Mouse (Mus musculus): ENCODE measurements at regions not wholly inside any gene's neighbourhood (a gene's known extent, or its start where the extent isn't known, plus 50 kb on each side); places are given as distances from the start of the nearest gene placed in this dataset.
A peak's percentile ranks its signal among the peaks of the same experiment; 100 is the strongest.

GRCm38 (mm10) chr5:106002330-106002729 is 126.0 kb downstream of the Zfp326 start:
- no peak overlapping the region for H3K27ac ChIP-seq (ENCODE audit: low read depth, low read length)
- DNase-seq (ENCODE audit: low spot score) = no peak
- H3K4me2 ChIP-seq (ENCODE audit: low read depth, low read length, severe bottlenecking) = no peak overlapping the region
- ATAC-seq (replicated peaks; ENCODE audit: low FRiP score) = 0 out of 2 replicates have a peak, but pooled peaks have one; percentile 39
- 33% methylated on average over 7 of the region's 7 CpGs for WGBS
- no peak overlapping the region for H3K9ac ChIP-seq (ENCODE audit: low read length)
- no peak overlapping the region for H3K4me3 ChIP-seq (ENCODE audit: low read depth, low read length)
- no peaks in the 10 kb centered on the region for H3K9me3 ChIP-seq (ENCODE audit: control insufficient read depth, low read length)
- H3K36me3 ChIP-seq (ENCODE audit: control insufficient read depth, insufficient read depth, low read length) = no peaks in the 10 kb centered on the region
- H3K27me3 ChIP-seq (ENCODE audit: control insufficient read depth, insufficient read depth, low read length) = no peaks in the 10 kb centered on the region
- H3K4me1 ChIP-seq (replicated peaks; ENCODE audit: control insufficient read depth, insufficient read depth, low read length) = no peaks in the 10 kb centered on the region; the same call in 1 of the 2 replicates

GRCm38 (mm10) chr5:105994218-105994617 is 117.9 kb downstream of the Zfp326 start:
- Histone ChIP-seq H3K4me2 (ENCODE audit: low read depth, low read length, severe bottlenecking) (no peak overlapping the region), H3K4me3 (ENCODE audit: low read depth, low read length) (no peak overlapping the region), H3K27me3 (ENCODE audit: control insufficient read depth, insufficient read depth, low read length) (no peaks in the 10 kb centered on the region), H3K9ac (ENCODE audit: low read length) (no peak overlapping the region), H3K9me3 (ENCODE audit: control insufficient read depth, low read length) (no peaks in the 10 kb centered on the region), H3K27ac (ENCODE audit: low read depth, low read length) (no peak overlapping the region), H3K36me3 (ENCODE audit: control insufficient read depth, insufficient read depth, low read length) (no peaks in the 10 kb centered on the region), H3K4me1 (replicated peaks; ENCODE audit: control insufficient read depth, insufficient read depth, low read length) (no peaks in the 10 kb centered on the region)
- whole genome bisulfite sequencing = 89% methylated on average over 1 of the region's 1 CpGs
- DNase-seq (ENCODE audit: low spot score) = no peak
- no peak for ATAC-seq (replicated peaks; ENCODE audit: low FRiP score)

GRCm38 (mm10) chr5:105993066-105993760 is 116.8 kb downstream of the Zfp326 start:
- no peak overlapping the region for H3K4me3 ChIP-seq (ENCODE audit: low read depth, low read length)
- WGBS = 69% methylated on average over 15 of the region's 15 CpGs
- DNase-seq (ENCODE audit: low spot score) = no peak

GRCm38 (mm10) chr5:105990777-105991176 is 114.4 kb downstream of the Zfp326 start:
- WGBS = 90% methylated on average over 12 of the region's 12 CpGs
- Histone ChIP-seq H3K4me3 (ENCODE audit: low read depth, low read length) (no peak overlapping the region), H3K4me2 (ENCODE audit: low read depth, low read length, severe bottlenecking) (no peak overlapping the region), H3K27ac (ENCODE audit: low read depth, low read length) (no peak overlapping the region), H3K27me3 (ENCODE audit: control insufficient read depth, insufficient read depth, low read length) (no peaks in the 10 kb centered on the region), H3K9ac (ENCODE audit: low read length) (no peak overlapping the region), H3K9me3 (ENCODE audit: control insufficient read depth, low read length) (no peaks in the 10 kb centered on the region), H3K36me3 (ENCODE audit: control insufficient read depth, insufficient read depth, low read length) (no peaks in the 10 kb centered on the region), H3K4me1 (replicated peaks; ENCODE audit: control insufficient read depth, insufficient read depth, low read length) (no peaks in the 10 kb centered on the region)
- no peak for DNase-seq (ENCODE audit: low spot score)
- no peak for ATAC-seq (replicated peaks; ENCODE audit: low FRiP score)

More at GRCm38 (mm10) chr5:105993066-105993760, 116.8 kb downstream of the Zfp326 start:
- H3K36me3 ChIP-seq (ENCODE audit: control insufficient read depth, insufficient read depth, low read length) = no peaks in the 10 kb centered on the region
- no peak overlapping the region for H3K27ac ChIP-seq (ENCODE audit: low read depth, low read length)
- H3K4me1 ChIP-seq (replicated peaks; ENCODE audit: control insufficient read depth, insufficient read depth, low read length) = no peaks in the 10 kb centered on the region
- H3K9me3 ChIP-seq (ENCODE audit: control insufficient read depth, low read length) = no peaks in the 10 kb centered on the region
- H3K27me3 ChIP-seq (ENCODE audit: control insufficient read depth, insufficient read depth, low read length) = no peaks in the 10 kb centered on the region
- no peak overlapping the region for H3K4me2 ChIP-seq (ENCODE audit: low read depth, low read length, severe bottlenecking)
- ATAC-seq (replicated peaks; ENCODE audit: low FRiP score) = no peak
- no peak overlapping the region for H3K9ac ChIP-seq (ENCODE audit: low read length)

- DNase-seq (ENCODE audit: low spot score) (no peak), ATAC-seq (replicated peaks; ENCODE audit: low FRiP score) (no peak)
- Histone ChIP-seq H3K4me2 (ENCODE audit: low read depth, low read length, severe bottlenecking) (no peak overlapping the region), H3K9me3 (ENCODE audit: control insufficient read depth, low read length) (no peaks in the 10 kb centered on the region), H3K36me3 (ENCODE audit: control insufficient read depth, insufficient read depth, low read length) (no peaks in the 10 kb centered on the region), H3K4me1 (replicated peaks; ENCODE audit: control insufficient read depth, insufficient read depth, low read length) (no peaks in the 10 kb centered on the region), H3K27me3 (ENCODE audit: control insufficient read depth, insufficient read depth, low read length) (no peaks in the 10 kb centered on the region), H3K4me3 (ENCODE audit: low read depth, low read length) (no peak overlapping the region), H3K9ac (ENCODE audit: low read length) (no peak overlapping the region), H3K27ac (ENCODE audit: low read depth, low read length) (no peak overlapping the region)
- WGBS = 37% methylated on average over 7 of the region's 7 CpGs
Measured at GRCm38 (mm10) chr5:105986401-105986800, 110.0 kb downstream of the Zfp326 start.

GRCm38 (mm10) chr5:105983131-105983530 is 106.8 kb downstream of the Zfp326 start:
- Histone ChIP-seq H3K27me3 (ENCODE audit: control insufficient read depth, insufficient read depth, low read length) (no peaks in the 10 kb centered on the region), H3K36me3 (ENCODE audit: control insufficient read depth, insufficient read depth, low read length) (no peaks in the 10 kb centered on the region), H3K4me2 (ENCODE audit: low read depth, low read length, severe bottlenecking) (no peak overlapping the region), H3K4me1 (replicated peaks; ENCODE audit: control insufficient read depth, insufficient read depth, low read length) (no peaks in the 10 kb centered on the region), H3K9me3 (ENCODE audit: control insufficient read depth, low read length) (no peaks in the 10 kb centered on the region), H3K9ac (ENCODE audit: low read length) (no peak overlapping the region), H3K4me3 (ENCODE audit: low read depth, low read length) (no peak overlapping the region), H3K27ac (ENCODE audit: low read depth, low read length) (no peak overlapping the region)
- WGBS = 78% methylated on average over 5 of the region's 5 CpGs
- ATAC-seq (replicated peaks; ENCODE audit: low FRiP score) (no peak), DNase-seq (ENCODE audit: low spot score) (peak; percentile 3)

- WGBS = 80% methylated on average over 5 of the region's 5 CpGs
- no peak for DNase-seq (ENCODE audit: low spot score)
- no peak for ATAC-seq (replicated peaks; ENCODE audit: low FRiP score)
Measured at GRCm38 (mm10) chr5:105976746-105977145, 100.4 kb downstream of the Zfp326 start.

GRCm38 (mm10) chr5:105976076-105976475 is 99.7 kb downstream of the Zfp326 start:
- Histone ChIP-seq H3K27me3 (ENCODE audit: control insufficient read depth, insufficient read depth, low read length) (no peaks in the 10 kb centered on the region), H3K9me3 (ENCODE audit: control insufficient read depth, low read length) (no peaks in the 10 kb centered on the region), H3K4me3 (ENCODE audit: low read depth, low read length) (peak overlapping the region; percentile 11), H3K4me2 (ENCODE audit: low read depth, low read length, severe bottlenecking) (peak overlapping the region; percentile 39; the same call in 1 of the 2 replicates), H3K27ac (ENCODE audit: low read depth, low read length) (no peak overlapping the region), H3K36me3 (ENCODE audit: control insufficient read depth, insufficient read depth, low read length) (no peaks in the 10 kb centered on the region), H3K9ac (ENCODE audit: low read length) (peak overlapping the region; percentile 12; the same call in 1 of the 2 replicates), H3K4me1 (replicated peaks; ENCODE audit: control insufficient read depth, insufficient read depth, low read length) (0 out of 2 replicates have a peak, but pooled peaks cover 2% of the 10 kb centered on the region)
- no peak for ATAC-seq (replicated peaks; ENCODE audit: low FRiP score)
- no peak for DNase-seq (ENCODE audit: low spot score)
- 26% methylated on average over 5 of the region's 5 CpGs for WGBS

More at GRCm38 (mm10) chr5:105976746-105977145, 100.4 kb downstream of the Zfp326 start:
- no peaks in the 10 kb centered on the region for H3K36me3 ChIP-seq (ENCODE audit: control insufficient read depth, insufficient read depth, low read length)
- H3K4me2 ChIP-seq (ENCODE audit: low read depth, low read length, severe bottlenecking) = no peak overlapping the region
- H3K4me1 ChIP-seq (replicated peaks; ENCODE audit: control insufficient read depth, insufficient read depth, low read length) = 0 out of 2 replicates have a peak, but pooled peaks cover 2% of the 10 kb centered on the region
- no peaks in the 10 kb centered on the region for H3K9me3 ChIP-seq (ENCODE audit: control insufficient read depth, low read length)
- no peak overlapping the region for H3K9ac ChIP-seq (ENCODE audit: low read length)
- no peaks in the 10 kb centered on the region for H3K27me3 ChIP-seq (ENCODE audit: control insufficient read depth, insufficient read depth, low read length)
- H3K27ac ChIP-seq (ENCODE audit: low read depth, low read length) = no peak overlapping the region
- no peak overlapping the region for H3K4me3 ChIP-seq (ENCODE audit: low read depth, low read length)
